Mouse (Mus musculus): ENCODE measurements around the gene Gm6040.

The Gm6040 gene

DNA sequence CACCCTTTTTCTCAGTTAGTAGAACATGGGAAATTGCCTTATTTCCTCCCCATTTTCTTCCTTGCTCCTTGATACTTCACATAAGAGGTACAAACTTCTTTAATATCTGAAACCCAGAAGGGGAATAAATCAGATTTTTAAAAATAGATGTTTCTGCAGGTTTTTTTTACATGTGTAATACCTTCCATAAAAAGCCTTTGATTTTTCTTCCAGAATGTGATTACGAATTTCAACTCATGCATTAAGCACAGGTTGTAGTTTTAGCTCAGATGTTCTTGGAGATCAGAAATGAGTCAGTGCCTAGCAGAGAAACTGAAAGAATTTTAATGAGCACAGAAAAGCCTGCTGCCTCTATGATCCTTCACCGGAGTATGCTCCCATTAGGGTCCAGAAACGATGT lies at the start of gene Gm6040:
TSS of gene Gm6040 (minus strand) at position 101 of the 400 bp plus-strand sequence.
- no peak for DNase-seq

- DNase-seq: no peak
Measured at GRCm38 (mm10) chr8:20964531-20964930, 42.7 kb upstream of the Gm6040 start.

GRCm38 (mm10) chr8:20944610-20945009 lies 22.7 kb upstream of the Gm6040 start, which contains the start of gene AY761185:
TSS of gene AY761185 (minus strand) at chr8:20944710.
- DNase-seq: no peak

DNA sequence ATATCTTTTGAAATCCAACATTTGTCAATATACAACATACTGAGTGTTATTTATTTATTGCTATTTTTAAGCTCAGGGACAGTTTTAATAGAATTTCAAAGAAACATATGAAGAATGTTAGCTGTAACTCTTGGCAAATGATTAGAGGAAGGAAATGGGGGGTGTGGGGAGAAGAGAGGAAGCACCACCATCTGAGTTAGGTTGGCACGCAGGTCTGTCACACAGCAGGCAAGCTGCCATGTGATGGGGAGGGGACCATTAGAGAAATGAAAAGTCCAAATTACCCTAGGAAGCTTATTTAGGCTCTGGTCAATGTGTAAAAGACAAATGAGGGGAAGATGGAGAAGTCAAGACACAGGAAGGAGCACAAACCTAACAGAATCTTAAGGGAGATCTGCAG lies 9.6 kb downstream of the Gm6040 start:
- no peak for DNase-seq

DNA sequence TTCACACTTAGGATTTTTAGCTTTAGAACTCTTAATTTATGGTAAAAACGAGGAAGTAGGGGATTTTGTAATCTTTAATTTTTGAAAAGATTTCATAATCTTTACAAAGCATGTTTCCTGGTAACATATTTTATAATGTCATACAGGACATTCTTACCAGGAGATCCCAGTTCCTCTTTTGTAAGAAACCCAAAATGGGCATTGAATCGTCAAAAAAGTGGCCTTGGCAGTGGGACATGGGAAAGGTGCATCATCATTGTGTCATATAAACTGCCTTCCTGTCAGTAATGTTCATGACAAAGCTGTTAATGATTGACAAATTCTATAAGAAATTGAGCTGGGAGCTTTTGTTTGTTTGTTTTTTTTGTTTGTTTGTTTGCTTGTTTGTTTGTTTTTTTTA lies 13.6 kb downstream of the Gm6040 start:
- DNase-seq: no peak

- DNase-seq: no peak
Measured at GRCm38 (mm10) chr8:20907119-20907518, 14.8 kb downstream of the Gm6040 start.

DNA sequence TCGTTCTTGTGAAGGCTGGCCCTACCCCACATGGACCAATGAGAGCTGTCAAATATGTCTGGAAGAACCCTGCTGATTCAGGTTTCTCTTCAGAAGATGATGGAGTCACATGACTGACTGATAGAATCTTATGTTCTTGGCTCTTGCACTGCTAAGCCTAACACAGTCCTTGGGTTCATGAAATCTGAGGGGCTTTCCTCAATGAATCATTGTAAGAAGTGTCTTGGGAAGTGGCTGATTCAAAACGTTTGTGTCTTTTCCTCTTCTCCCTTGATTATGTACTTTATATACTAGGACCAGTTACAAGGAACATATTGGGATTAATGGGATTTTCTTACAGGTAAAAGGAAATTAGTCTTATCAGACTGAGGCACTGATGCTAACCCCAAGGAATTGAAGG lies 19.3 kb downstream of the Gm6040 start, which contains the start of gene Gm15056:
TSS of gene Gm15056 (minus strand) at position 101 of the 400 bp plus-strand sequence.
- DNase-seq: no peak

DNA sequence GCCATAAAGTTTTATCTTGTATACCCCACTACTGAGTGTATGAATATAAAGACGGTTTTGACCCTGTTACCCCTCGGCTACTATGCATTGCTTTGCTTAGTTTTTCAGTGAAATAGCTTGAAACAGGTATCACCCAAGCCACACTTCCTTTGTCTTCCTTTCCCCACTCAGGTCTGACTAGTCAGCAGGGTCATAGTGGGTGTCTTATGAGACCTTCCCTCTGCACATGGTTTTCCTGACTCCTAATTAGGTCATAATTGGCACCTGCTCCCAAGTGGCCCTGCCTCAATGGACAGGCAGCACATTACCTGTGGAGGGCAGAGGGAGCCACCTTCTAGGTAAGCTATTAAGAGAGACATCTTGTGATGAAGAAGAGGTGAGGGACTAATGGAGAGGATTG lies 29.5 kb downstream of the Gm6040 start, which contains the start of gene Defb33:
TSS of gene Defb33 (plus strand) at position 301 of the 400 bp plus-strand sequence.
- no peak for DNase-seq

DNA sequence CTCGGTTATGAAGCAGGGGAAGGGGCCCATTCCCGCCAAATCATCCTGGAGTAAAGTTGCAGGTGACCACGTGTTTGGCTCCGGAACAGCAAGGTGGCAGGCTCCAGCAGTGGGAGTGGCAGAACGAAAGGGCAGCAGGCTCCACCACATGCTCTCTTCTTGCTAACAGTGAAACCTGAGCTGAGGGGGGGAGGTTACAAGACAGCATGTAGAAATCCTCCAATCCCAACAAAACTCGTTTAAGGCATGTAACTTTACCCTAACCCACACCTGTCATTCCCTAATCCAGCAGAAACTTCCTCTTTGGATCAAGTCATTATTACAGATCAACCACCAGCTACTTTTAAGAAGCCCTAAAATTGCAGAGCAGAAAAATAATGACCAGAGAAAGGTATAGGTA lies 47.3 kb downstream of the Gm6040 start:
- DNase-seq: no peak

Data from right cerebral cortex, postnatal 25 days (tissue).